Mouse (Mus musculus): ENCODE data around the gene Rbfox1.

- TF ChIP-seq POLR2A (IDR thresholded peaks at IDR 0.05; ENCODE audit: low read depth, low read length) (no peak), CTCF (IDR thresholded peaks at IDR 0.05; ENCODE audit: borderline replicate concordance, insufficient read depth, low read length) (no peak)
These were observed 464.2 kb downstream of the Rbfox1 start for GRCm38 (mm10) chr16:6349381-6349780.
